Mouse (Mus musculus) brain, embryonic 14.5 days (tissue): ENCODE measurements at regions not wholly inside any gene's neighbourhood (a gene's known extent, or its start where the extent isn't known, plus 50 kb on each side); places are given as distances from the start of the nearest gene placed in this dataset.

Source experiments
- CTCF ChIP-seq: fragments of 200-500 bp; IDR thresholded peaks from 2 replicates; pipeline ENCODE4 v1.5.1; 2012; ENCODE audit warnings: inconsistent platforms, mild to moderate bottlenecking, moderate library complexity, borderline replicate concordance; ENCODE audit not compliant: insufficient read depth, insufficient read length; ENCODE audit errors: extremely low read depth
- POLR2A ChIP-seq: fragments of 200-500 bp; IDR thresholded peaks from 2 replicates; pipeline ENCODE4 v1.6.1; 2012; ENCODE audit warnings: mild to moderate bottlenecking, inconsistent platforms, borderline replicate concordance; ENCODE audit not compliant: poor library complexity, insufficient read depth, insufficient read length, severe bottlenecking; ENCODE audit errors: extremely low read depth

- no peak for TF ChIP-seq POLR2A
- TF ChIP-seq CTCF, result no peak
Measured at GRCm38 (mm10) chr12:54442408-54442807, 214.0 kb downstream of the Sptssa start.
